19 mouse cellular contexts compared by ENCODE assay signal in the genomic region with DNA sequence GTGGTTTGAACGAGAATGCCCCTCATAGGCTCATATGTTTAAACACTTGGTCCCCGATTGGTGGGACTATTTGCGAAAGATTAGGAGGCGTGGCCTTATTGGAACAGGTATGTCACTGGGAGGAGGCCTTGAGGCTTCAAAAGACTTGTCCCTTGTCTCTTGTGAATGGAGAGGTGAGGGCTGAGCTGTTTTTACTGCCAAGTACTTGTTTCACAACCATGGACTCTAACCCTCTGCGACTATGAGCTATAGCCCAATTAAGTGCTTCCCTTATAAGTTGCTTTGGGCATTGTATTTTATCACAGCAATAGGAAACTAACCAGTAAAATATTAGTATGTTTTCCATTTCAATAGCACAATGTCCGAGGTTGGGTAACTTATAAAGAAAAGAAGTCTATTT.
"Had no signal": no experiment of that assay in that cellular context is flagged by ENCODE, and none has a peak within 500 bp of the region (broad histone marks: within the 10 kb centered on the region; RNA-seq: fewer than 3 reads in every experiment).

No protein-coding gene starts in this region.

- H3K9ac ChIP-seq: lung, embryonic 14.5 days; midbrain, embryonic 12.5 days; neural tube, embryonic 13.5 days; neural tube, embryonic 15.5 days had no signal

- H3K27ac ChIP-seq: midbrain, embryonic 10.5 days; midbrain, embryonic 12.5 days; neural tube, embryonic 13.5 days; neural tube, embryonic 15.5 days had no signal

- H3K4me3 ChIP-seq: midbrain, embryonic 10.5 days; midbrain, embryonic 12.5 days; myocyte; neural tube, embryonic 13.5 days; neural tube, embryonic 15.5 days had no signal

- DNase-seq: lung, adult 18-20 months; lung, embryonic 14.5 days; lung, postnatal 10 days; lung, postnatal 4 days; midbrain, embryonic 14.5 days; retina, postnatal 1 day; right cerebral cortex, adult 18-20 months; right cerebral cortex, postnatal 25 days; right cerebral cortex, postnatal 4 days; spleen, adult 18-20 months; thymus, adult 18-20 months; thymus, postnatal 14 days; thymus, postnatal 36 days had no signal

- H3K4me2 ChIP-seq: lung, embryonic 14.5 days; midbrain, embryonic 12.5 days; neural tube, embryonic 13.5 days; neural tube, embryonic 15.5 days had no signal

- H3K36me3 ChIP-seq: midbrain, embryonic 10.5 days; midbrain, embryonic 12.5 days; neural tube, embryonic 13.5 days; neural tube, embryonic 15.5 days had no signal

- ATAC-seq: midbrain, embryonic 16.5 days had no signal

- H3K27me3 ChIP-seq: neural tube, embryonic 13.5 days; neural tube, embryonic 15.5 days had no signal

- H3K4me1 ChIP-seq: midbrain, embryonic 10.5 days; midbrain, embryonic 12.5 days had no signal

- H3K9me3 ChIP-seq: midbrain, embryonic 10.5 days; midbrain, embryonic 12.5 days; neural tube, embryonic 13.5 days; neural tube, embryonic 15.5 days had no signal
